30 mouse cellular contexts compared by ENCODE assay signal in genomic region chr7:19859740-19860139, GRCm38 (mm10). TPM values are rescaled to one million over a fixed set of nuclear protein-coding genes. Genes with fewer than 3 reads are reported as not detected.
"Had no signal": no experiment of that assay in that cellular context is flagged by ENCODE, and none has a peak within 500 bp of the region (broad histone marks: within the 10 kb centered on the region; RNA-seq: fewer than 3 reads in every experiment).

No protein-coding gene starts in this region.

- H3K4me3 ChIP-seq: limb, embryonic 12.5 days; limb, embryonic 15.5 days; midbrain, embryonic 12.5 days; myocyte had no signal

- H3K27me3 ChIP-seq: midbrain, embryonic 12.5 days had no signal

- DNase-seq: kidney, adult 2 months; kidney, postnatal 25 days; left cerebral cortex, postnatal 4 days; liver, postnatal 0 days; lung, embryonic 14.5 days; right cerebral cortex, adult 18-20 months; right cerebral cortex, postnatal 14 days; right cerebral cortex, postnatal 4 days had no signal

- H3K36me3 ChIP-seq: limb, embryonic 12.5 days; limb, embryonic 15.5 days; midbrain, embryonic 12.5 days had no signal

- H3K4me1 ChIP-seq: limb, embryonic 12.5 days; limb, embryonic 15.5 days; midbrain, embryonic 12.5 days had no signal

- ATAC-seq: intestine, postnatal 0 days; liver, postnatal 0 days; lung, postnatal 0 days; midbrain, embryonic 16.5 days had no signal

- H3K27ac ChIP-seq: kidney, postnatal 0 days; limb, embryonic 12.5 days; limb, embryonic 15.5 days; liver, embryonic 14.5 days; macrophage; midbrain, embryonic 12.5 days; stomach, postnatal 0 days had no signal

RNA-seq across cellular contexts. Expression of gene Ceacam16, which starts 1.4 kb away (rescaled TPM):
- total RNA-seq: layer of hippocampus, postnatal 14 days; left cerebral cortex, adult 8-10 months; left cerebral cortex, postnatal 14 days; left cerebral cortex, postnatal 4 days; megakaryocyte-erythroid progenitor cell, adult 5-6 weeks; monocyte, adult 5-6 weeks had no signal
- polyA plus RNA-seq: intestine, embryonic 14.5 days; intestine, postnatal 0 days; kidney, embryonic 14.5 days; kidney, postnatal 0 days; limb, embryonic 12.5 days; limb, embryonic 15.5 days; liver, embryonic 11.5 days; liver, postnatal 0 days; lung, embryonic 14.5 days; neural tube, embryonic 11.5 days; stomach, embryonic 14.5 days; stomach, postnatal 0 days had no signal

RNA-seq across cellular contexts. Expression of gene Gm19345, which starts 7.9 kb away (rescaled TPM):
- total RNA-seq: megakaryocyte-erythroid progenitor cell, adult 5-6 weeks; monocyte, adult 5-6 weeks had no signal
- polyA plus RNA-seq: kidney, adult 2 months; kidney, embryonic 14.5 days; kidney, postnatal 0 days; limb, embryonic 15.5 days; liver, embryonic 11.5 days; liver, embryonic 14.5 days; lung, embryonic 14.5 days; macrophage; stomach, embryonic 14.5 days had no signal

RNA-seq across cellular contexts. Expression of gene Ceacam19, which starts 28.0 kb away (rescaled TPM):
- total RNA-seq: layer of hippocampus, postnatal 14 days; left cerebral cortex, adult 8-10 months; left cerebral cortex, postnatal 14 days; left cerebral cortex, postnatal 4 days; megakaryocyte-erythroid progenitor cell, adult 5-6 weeks had no signal
- polyA plus RNA-seq: intestine, embryonic 14.5 days; intestine, postnatal 0 days; kidney, embryonic 14.5 days; limb, embryonic 12.5 days; liver, embryonic 11.5 days; liver, postnatal 0 days; lung, embryonic 14.5 days; midbrain, embryonic 12.5 days; midbrain, embryonic 16.5 days; neural tube, embryonic 11.5 days; neural tube, embryonic 14.5 days had no signal

RNA-seq across cellular contexts. Expression of gene Bcl3, which starts 37.2 kb away (rescaled TPM):
- total RNA-seq: megakaryocyte-erythroid progenitor cell, adult 5-6 weeks had no signal
